Mouse (Mus musculus) embryonic stem cell, embryonic (primary cell): ENCODE results near the gene Hpgd.
"Not testable (repeated sequence)": the region's sequence is repeated elsewhere in the genome, so short reads cannot be mapped to it uniquely, and the experiment has no call there.

Source experiments
- CTCF ChIA-PET, 4 experiments: fragments of 300-600 bp in 2 of 4; fragments of 350-600 bp in 2 of 4; sonication (Branson Sonifier 250); formaldehyde crosslinking; loops; one replicate each; lab custom pipeline; 2022; ENCODE audit warnings: inconsistent platforms in 2 of 4; lab: Charles Lee
- POLR2A ChIA-PET, 4 experiments: fragments of 300-600 bp in 2 of 4; fragments of 350-600 bp in 2 of 4; sonication (Branson Sonifier 250); formaldehyde crosslinking; loops; one replicate each; lab custom pipeline; 2022; ENCODE audit warnings: antibody characterized with exemption in 4 of 4, inconsistent platforms in 1 of 4; lab: Charles Lee

Hpgd gene

DNA sequence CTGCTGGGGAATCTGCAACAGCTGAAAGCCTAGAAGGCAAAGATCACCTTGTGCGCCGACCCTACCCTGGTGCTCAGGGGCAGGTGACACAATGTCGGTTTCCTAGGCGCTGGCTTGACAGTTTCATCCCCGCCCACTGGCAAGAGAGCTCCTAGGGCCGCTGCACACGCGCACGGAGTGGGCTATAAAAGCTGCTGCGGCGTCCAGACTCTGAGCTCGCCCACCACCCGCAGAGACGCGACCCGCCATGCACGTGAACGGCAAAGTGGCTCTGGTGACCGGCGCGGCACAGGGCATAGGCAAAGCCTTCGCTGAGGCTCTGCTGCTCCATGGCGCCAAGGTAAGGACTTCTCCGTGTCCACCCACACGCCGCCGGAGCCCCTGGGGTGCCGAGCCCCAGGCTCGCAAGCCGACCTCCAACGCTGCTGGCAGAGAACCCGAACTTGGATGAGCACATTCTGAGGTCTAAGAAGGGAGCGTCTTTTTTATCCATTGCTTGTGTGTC, at the start of gene Hpgd:
Gene Hpgd (plus strand): TSS at position 213 of the 505 bp plus-strand sequence.
- POLR2A ChIA-PET = interaction anchor here in 1 of 4 experiments (0.5 to 1.8 kb wide), 3 partner anchors 42 to 66 kb away, joined by 3 to 14 read pairs (median 4); no protein-coding TSS in a partner anchor
- CTCF ChIA-PET = no interaction called here

GRCm38 (mm10) chr8:56251728-56252127, 42.7 kb upstream of the Hpgd start:
- POLR2A ChIA-PET = interaction anchor here (0.9 to 2.4 kb wide), 17 partner anchors 8 to 115 kb away, joined by 3 to 19 read pairs (median 5); partner anchors contain the start of gene Hpgd (in 1 of the 4)
- CTCF ChIA-PET = not testable (repeated sequence)

DNA sequence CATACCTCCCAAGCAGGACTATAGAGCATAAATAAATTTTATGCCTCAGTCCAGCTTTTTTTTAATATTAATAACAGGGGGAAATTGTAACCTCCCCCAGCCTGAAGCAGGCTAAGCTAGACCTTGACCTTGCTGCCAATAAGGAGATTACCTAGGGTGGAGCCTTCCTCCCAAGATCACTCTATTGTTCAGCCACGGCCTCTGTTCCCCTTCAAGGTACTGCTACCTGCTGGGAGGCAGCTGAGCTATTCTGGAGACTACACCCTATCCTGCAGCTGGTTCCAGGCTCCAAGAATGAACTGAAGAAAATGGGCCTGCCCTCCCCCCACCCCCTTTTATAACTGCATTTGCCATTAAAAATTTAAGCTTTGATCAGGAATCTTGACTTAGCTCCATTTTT, 42.1 kb upstream of the Hpgd start:
- ChIA-PET CTCF (no interaction called here), POLR2A (interaction anchor here (0.6 to 2.4 kb wide), 18 partner anchors 9 to 834 kb away, joined by 3 to 19 read pairs (median 4); partner anchors contain the start of gene Hpgd (in 1 of the 4))

DNA sequence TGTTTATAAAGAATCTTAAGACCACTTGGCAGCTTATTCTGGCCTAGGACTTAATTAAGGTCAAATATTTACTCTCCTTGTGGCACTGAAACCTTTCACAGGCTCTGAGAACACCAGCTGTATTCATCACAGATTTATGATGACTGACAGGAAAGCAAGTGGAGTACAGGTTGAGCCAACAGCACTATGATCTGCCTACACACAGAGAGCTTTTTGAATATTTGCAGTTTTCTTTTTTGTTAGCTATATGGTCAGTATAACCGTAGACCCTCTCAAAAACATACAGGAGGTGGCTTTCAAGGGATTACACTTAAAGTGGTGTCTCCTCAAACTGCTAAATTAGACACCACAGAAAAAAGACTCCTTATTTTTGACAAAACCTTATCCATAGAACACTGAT, 33.2 kb upstream of the Hpgd start:
- ChIA-PET POLR2A (no interaction called here), CTCF (no interaction called here)

DNA sequence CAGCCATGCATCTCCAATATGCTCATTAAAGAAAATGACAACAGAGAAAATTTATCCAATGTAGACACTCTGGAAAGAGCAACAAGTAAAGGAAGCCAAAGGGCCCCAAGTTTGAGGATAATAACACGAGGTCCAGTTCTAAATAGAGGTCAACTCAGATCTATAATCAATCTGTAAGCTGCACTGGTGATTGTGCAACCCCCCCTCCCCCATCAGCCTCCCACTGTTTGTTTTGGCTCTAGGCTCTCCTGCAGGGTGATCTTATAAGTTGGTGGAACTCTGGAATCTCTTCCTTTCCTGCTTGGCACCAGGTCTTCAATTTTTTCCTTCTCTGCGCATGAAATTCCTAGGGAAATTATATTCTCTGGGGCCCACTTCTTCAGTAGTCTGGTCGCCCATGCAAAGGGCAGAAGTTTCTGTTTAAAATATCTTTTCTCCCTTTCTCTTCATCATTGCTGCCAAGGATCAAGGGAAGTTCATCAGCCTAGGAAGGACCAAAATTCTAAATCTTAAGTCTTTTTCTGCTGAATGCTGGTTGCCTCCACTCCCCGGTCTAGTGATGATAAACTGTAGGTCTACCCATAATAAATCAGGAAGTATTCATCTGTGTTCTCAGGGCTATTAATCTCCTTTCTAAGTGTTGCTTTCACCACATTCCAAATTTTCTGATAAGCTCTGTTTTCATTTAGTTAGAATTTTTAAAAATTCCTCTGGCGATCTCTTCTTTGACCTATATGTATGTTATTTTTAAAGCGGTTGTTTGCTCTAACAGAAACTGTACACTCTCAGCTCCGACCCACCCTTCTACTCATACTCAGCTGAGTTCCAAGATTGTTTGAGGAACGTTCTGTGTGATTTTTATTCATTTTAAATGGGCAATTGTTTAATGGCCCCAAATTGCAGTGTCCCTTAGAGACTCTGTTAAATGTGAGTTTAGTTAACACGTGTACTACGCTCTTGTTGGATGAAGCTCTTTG, 24.4 kb upstream of the Hpgd start:
- POLR2A ChIA-PET = interaction anchor here in 1 of 4 experiments (1.0 kb wide), 1 partner anchor 15 kb away, joined by 4 read pairs; no protein-coding TSS in a partner anchor

GRCm38 (mm10) chr8:56272934-56273333, 21.5 kb upstream of the Hpgd start:
- POLR2A ChIA-PET = no interaction called here
- CTCF ChIA-PET = no interaction called here

More for the DNA sequence above, 24.4 kb upstream of the Hpgd start:
- CTCF ChIA-PET = no interaction called here

- CTCF ChIA-PET = no interaction called here
- POLR2A ChIA-PET = interaction anchor here in 1 of 4 experiments (0.9 kb wide), 1 partner anchor 12 kb away, joined by 3 read pairs; no protein-coding TSS in a partner anchor
These were observed 19.1 kb upstream of the Hpgd start for GRCm38 (mm10) chr8:56275316-56275715.

DNA sequence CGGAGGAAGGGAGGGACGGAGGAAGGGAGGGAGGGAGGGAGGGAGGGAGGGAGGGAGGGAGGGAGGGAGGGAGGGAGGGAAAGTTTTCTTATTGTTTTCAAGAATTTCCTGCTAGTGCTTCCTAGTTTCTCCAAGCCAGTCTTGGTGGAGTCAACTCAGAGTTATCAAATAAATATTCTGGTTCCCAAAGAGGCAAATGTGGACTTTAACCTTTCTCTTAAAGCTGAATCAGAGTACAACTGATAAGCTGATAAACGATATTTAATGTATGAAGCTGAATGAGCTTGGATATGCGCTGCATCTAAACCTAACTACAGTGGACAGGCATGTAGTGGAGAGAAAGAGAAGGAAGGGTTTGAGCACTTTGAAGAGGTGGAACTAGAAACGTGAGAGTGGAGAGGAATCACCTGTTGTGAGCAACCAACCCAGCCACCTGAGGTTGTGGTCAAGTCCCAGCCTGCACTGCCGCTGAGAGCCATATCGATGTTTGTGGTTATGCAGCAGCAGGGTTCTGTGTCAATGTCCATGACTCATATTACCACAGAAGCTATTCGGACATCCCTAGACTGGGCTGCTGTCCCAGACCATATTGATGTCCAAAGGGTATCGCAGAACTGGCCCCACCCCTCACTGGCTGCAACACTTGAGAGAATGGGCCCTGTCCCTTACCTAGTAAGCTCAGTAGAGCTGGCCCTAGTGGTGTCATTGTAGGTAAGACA, 16.4 kb upstream of the Hpgd start:
- CTCF ChIA-PET = no interaction called here
- POLR2A ChIA-PET = interaction anchor here in 2 of 4 experiments (0.7 kb wide), 2 partner anchors 33 to 196 kb away, joined by 3 to 7 read pairs; no protein-coding TSS in a partner anchor

- CTCF ChIA-PET = no interaction called here
- POLR2A ChIA-PET = no interaction called here
These were observed 15.8 kb upstream of the Hpgd start for GRCm38 (mm10) chr8:56278545-56279063.

DNA sequence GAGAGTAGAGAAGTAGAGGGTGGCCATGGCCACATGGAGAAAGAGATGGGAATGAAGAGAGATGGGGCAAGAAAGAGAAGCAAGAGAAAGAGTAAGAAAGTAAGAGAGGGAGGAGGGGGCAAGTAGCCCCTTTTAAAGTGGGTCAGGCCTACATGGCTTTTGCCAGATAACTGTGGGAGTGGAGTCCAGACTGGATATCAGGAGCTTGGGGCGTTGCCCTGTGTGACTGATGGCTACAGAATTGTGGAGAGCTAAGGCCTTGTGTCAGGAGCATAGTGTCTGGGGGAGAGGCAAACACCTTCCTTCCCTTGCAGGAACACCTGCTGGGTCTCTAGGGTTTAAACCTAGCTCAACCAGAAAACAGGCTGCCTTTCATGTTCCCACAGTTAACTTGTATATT, 10.4 kb upstream of the Hpgd start:
- POLR2A ChIA-PET = no interaction called here
- CTCF ChIA-PET = no interaction called here

- POLR2A ChIA-PET = no interaction called here
- CTCF ChIA-PET = no interaction called here
These were observed 9.4 kb upstream of the Hpgd start for GRCm38 (mm10) chr8:56284957-56285356.

- ChIA-PET POLR2A (interaction anchor here in 1 of 4 experiments (0.8 kb wide), 1 partner anchor 11 kb away, joined by 3 read pairs; no protein-coding TSS in a partner anchor), CTCF (no interaction called here)
These were observed 7.7 kb upstream of the Hpgd start for GRCm38 (mm10) chr8:56286717-56287116.

DNA sequence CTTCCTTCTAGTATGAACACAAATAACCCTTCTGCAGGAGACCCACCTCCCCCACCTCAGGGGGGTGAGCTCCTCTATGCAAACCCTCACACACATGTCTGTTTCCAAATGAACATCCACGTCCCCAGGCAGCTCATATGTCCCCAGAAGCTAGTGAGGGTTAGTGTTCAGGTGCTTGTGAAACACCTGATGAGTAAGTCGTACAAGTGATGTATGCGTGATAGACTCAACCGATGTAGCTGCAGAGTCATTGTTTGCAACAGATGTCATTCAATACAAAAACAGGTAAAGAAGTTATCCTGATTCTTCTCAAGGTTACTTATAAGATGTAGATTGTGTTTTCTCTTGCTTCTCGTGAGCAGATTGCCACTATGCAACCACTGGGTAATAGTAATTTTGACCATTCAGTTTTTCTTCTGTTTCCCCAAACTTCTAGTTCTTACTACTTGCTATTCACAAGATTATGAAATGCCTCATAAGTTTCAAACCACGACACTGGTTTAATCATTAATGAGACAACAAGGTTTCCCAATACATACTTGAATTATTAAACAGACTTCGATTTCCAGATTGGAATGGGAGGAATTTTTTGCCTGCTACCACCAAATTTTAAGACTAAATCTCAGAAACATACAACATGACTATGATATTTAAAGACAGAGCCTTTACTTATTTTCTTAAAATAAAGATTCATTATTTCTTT, 6.9 kb upstream of the Hpgd start:
- CTCF ChIA-PET = no interaction called here
- POLR2A ChIA-PET = interaction anchor here in 1 of 4 experiments (0.8 kb wide), 1 partner anchor 12 kb away, joined by 3 read pairs; no protein-coding TSS in a partner anchor

DNA sequence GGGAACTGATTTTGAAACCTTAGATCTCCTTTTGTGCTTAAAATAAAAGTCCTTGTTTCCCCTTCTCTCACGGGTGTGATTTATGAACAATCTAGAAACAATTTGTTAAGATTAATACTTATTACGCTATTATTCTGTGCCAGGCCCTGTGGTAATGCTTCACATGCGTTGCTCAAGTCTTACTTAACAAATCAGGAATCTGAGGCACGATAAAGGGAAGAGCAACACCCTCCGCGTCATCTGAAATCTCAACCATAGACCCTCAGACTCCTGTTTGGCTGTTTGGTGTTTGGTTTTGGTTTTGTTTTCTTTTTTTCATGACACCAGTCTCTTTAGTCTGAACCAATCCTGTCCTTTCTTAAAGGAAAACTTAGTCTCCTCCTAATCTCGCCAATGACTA, 2.1 kb upstream of the Hpgd start:
- ChIA-PET POLR2A (interaction anchor here in 1 of 4 experiments (0.6 kb wide), 1 partner anchor 37 kb away, joined by 3 read pairs; no protein-coding TSS in a partner anchor), CTCF (no interaction called here)

- ChIA-PET POLR2A (interaction anchor here in 1 of 4 experiments (1.8 kb wide), 1 partner anchor 41 kb away, joined by 14 read pairs; no protein-coding TSS in a partner anchor), CTCF (no interaction called here)
These were observed 905 bp upstream of the Hpgd start for GRCm38 (mm10) chr8:56293480-56293879.

DNA sequence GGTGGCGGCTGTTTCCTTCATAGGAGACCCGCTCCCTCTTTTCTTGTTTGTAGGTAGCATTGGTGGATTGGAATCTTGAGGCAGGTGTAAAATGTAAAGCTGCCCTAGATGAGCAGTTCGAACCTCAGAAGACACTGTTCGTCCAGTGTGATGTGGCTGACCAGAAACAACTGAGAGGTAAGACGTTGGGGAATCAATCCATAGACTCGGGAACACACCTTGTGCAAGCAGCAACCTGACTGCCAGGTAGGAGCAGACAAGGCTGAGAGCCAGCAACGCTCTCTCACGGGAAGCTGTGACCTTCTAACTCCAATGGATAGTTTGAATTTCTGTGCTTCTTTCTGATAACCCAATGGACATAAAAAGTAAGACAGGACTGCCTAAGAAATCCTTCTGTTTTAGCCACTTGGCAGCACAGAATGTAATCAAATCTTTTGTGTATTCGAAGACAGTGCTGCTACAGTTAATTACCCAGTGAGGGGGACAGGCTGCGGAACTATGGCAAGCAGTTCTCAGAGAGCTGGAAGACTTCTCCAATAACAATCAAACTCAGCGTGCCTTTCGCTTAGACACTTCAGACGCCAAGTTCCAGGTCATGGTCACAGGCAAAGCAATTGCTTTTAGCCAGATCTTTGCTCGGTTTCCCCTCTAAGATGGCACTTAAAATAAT, 636 bp downstream of the Hpgd start:
- POLR2A ChIA-PET = interaction anchor here in 2 of 4 experiments (0.7 to 1.8 kb wide), 3 partner anchors 43 to 66 kb away, joined by 3 to 14 read pairs (median 4); no protein-coding TSS in a partner anchor

DNA sequence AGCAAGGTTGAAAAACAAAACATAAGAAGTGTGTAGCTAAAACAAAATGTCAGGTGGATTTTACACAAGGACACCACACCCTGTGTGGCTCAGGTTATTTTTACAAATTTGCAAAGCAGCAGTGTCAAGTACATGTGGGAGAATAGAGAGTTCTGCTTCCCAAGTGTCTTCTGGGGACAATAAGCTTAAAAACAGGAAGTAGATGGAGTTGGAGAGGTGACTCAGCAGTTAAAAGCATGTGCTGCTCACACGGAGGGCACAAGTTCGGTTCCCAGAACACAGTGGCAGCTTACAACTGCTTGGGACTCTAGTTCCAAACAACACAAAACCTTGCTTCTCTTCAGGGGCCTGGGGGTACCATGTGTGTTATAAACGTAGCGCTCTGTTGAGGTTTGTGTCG, 5.0 kb downstream of the Hpgd start:
- ChIA-PET POLR2A (interaction anchor here in 2 of 4 experiments (0.6 to 0.9 kb wide), 2 partner anchors 33 to 1216 kb away, joined by 3 read pairs; no protein-coding TSS in a partner anchor), CTCF (no interaction called here)

More for the DNA sequence above, 636 bp downstream of the Hpgd start:
- CTCF ChIA-PET = no interaction called here
